Mouse (Mus musculus): ENCODE measurements around the gene Dtx1. TPM values are rescaled to one million over a fixed set of nuclear protein-coding genes. Genes with fewer than 3 reads are reported as not detected.

The Dtx1 gene
- 1.6 and 29.4 TPM in 2 replicates for polyA plus RNA-seq (2012; rRNA removed; ENCODE audit: low replicate concordance)

DNA sequence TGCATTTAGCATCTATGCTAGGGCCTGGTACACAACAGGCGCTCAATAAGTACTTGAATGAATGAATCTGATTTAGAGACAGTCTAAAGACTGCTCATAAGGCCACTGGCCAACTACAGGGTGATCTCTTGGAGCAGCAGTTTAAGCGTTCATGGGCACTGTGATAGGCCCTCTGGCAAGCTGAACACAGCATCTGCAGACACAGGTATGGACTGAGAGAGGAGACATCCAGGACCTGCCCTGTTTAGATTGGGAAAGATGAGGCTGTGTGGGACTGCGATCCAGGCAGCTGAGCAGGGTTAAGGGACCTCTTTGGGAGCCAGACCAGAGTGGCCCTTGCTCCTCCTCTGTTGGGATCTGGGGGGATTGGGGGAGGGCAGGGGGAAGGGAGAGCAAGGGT, at the start of gene Dtx1:
TSS of gene Dtx1 (minus strand) at position 101 of the 400 bp plus-strand sequence.

DNA sequence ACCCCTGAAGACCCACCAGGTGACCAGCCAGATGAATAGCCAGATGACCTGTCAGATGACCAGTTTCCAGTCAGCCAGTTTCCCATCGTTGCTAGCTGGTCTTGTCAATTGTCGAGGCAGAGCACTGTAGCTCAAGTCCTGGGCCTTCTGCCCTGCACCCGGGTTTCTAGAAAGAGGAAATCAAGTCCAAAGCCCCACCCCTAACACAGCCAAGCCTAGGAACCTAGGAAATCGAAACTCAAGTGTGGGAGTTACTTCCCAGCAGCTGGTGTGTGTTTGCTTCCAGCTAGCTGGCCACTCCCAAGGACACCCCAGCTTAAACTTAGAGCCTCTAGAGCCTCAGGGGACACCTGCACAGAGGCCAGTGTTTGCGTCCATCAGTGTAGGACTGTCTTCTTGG, 38.0 kb upstream of the Dtx1 start, which contains the start of gene Oas2:
TSS of gene Oas2 (minus strand) at position 166 of the 400 bp plus-strand sequence.

GRCm38 (mm10) chr5:120648569-120649373, 63.0 kb downstream of the Dtx1 start, which contains the start of gene Rasal1:
Gene Rasal1, plus strand, starts transcription at chr5:120648812.

GRCm38 (mm10) chr5:120634131-120634530, 77.6 kb downstream of the Dtx1 start, which contains the start of gene Cfap73:
Gene Cfap73, minus strand, starts transcription at chr5:120634235.

Other genes starting within 250 kb of the Dtx1 start
- gene Sdsl, start 239.1 kb downstream of the Dtx1 start, polyA plus RNA-seq (2012; rRNA removed; ENCODE audit: low replicate concordance), result 12.0 and 23.3 TPM in 2 replicates
- gene Sds, start 235.4 kb downstream of the Dtx1 start, polyA plus RNA-seq (2012; rRNA removed; ENCODE audit: low replicate concordance), result 0.10 TPM in 1 of 2 replicates, not detected in the other
- gene Plbd2, start 208.3 kb downstream of the Dtx1 start, polyA plus RNA-seq (2012; rRNA removed; ENCODE audit: low replicate concordance), result 60.6 and 76.9 TPM in 2 replicates
- 37.8 and 62.3 TPM in 2 replicates for gene Slc8b1, start 200.8 kb downstream of the Dtx1 start, polyA plus RNA-seq (2012; rRNA removed; ENCODE audit: low replicate concordance)
- gene Tpcn1, start 123.3 kb downstream of the Dtx1 start, polyA plus RNA-seq (2012; rRNA removed; ENCODE audit: low replicate concordance), result 64.4 and 96.3 TPM in 2 replicates
- gene Iqcd, start 122.9 kb downstream of the Dtx1 start, polyA plus RNA-seq (2012; rRNA removed; ENCODE audit: low replicate concordance), result 0.36 and 0.73 TPM in 2 replicates
- 15.9 and 20.1 TPM in 2 replicates for gene Rita1, start 99.3 kb downstream of the Dtx1 start, polyA plus RNA-seq (2012; rRNA removed; ENCODE audit: low replicate concordance)
- gene Ddx54, start 99.2 kb downstream of the Dtx1 start, polyA plus RNA-seq (2012; rRNA removed; ENCODE audit: low replicate concordance), result 31.6 and 48.5 TPM in 2 replicates
- not detected in 2 replicates for gene Cfap73, start 77.7 kb downstream of the Dtx1 start, polyA plus RNA-seq (2012; rRNA removed; ENCODE audit: low replicate concordance)
- gene Rasal1, start 63.1 kb downstream of the Dtx1 start, polyA plus RNA-seq (2012; rRNA removed; ENCODE audit: low replicate concordance), result 0.24 and 1.5 TPM in 2 replicates
- gene Oas2, start 37.9 kb upstream of the Dtx1 start, polyA plus RNA-seq (2012; rRNA removed; ENCODE audit: low replicate concordance), result 22.9 and 34.5 TPM in 2 replicates
- gene Oas3, start 65.7 kb upstream of the Dtx1 start, polyA plus RNA-seq (2012; rRNA removed; ENCODE audit: low replicate concordance), result 1.0 and 7.0 TPM in 2 replicates
- gene Oas1e, start 83.6 kb upstream of the Dtx1 start, polyA plus RNA-seq (2012; rRNA removed; ENCODE audit: low replicate concordance), result 0.06 TPM in 1 of 2 replicates, not detected in the other
- 2.9 and 3.2 TPM in 2 replicates for gene Oas1c, start 100.6 kb upstream of the Dtx1 start, polyA plus RNA-seq (2012; rRNA removed; ENCODE audit: low replicate concordance)
- gene Oas1f, start 135.4 kb upstream of the Dtx1 start, polyA plus RNA-seq (2012; rRNA removed; ENCODE audit: low replicate concordance), result 0.23 TPM in 1 of 2 replicates, not detected in the other
- not detected in 2 replicates for gene Oas1h, start 149.5 kb upstream of the Dtx1 start, polyA plus RNA-seq (2012; rRNA removed; ENCODE audit: low replicate concordance)
- gene Oas1g, start 175.7 kb upstream of the Dtx1 start, polyA plus RNA-seq (2012; rRNA removed; ENCODE audit: low replicate concordance), result 3.3 and 14.4 TPM in 2 replicates
- gene Oas1a, start 195.6 kb upstream of the Dtx1 start, polyA plus RNA-seq (2012; rRNA removed; ENCODE audit: low replicate concordance), result 11.0 and 31.2 TPM in 2 replicates
- gene Oas1d, start 202.6 kb upstream of the Dtx1 start, polyA plus RNA-seq (2012; rRNA removed; ENCODE audit: low replicate concordance), result not detected in 2 replicates